Mouse (Mus musculus) stomach, embryonic 14.5 days (tissue): ENCODE measurements around the gene Baz1b. TPM values are rescaled to one million over a fixed set of nuclear protein-coding genes. Genes with fewer than 3 reads are reported as not detected.
A peak's percentile ranks its signal among the peaks of the same experiment; 100 is the strongest.

ENCODE experiments used
- ATAC-seq: fragments of 200-750 bp; cut with Nextera tagmentation; 2 replicates; pipeline ENCODE4 v1.8.0; 2017; ENCODE audit warnings: low read depth, moderate TSS enrichment; ENCODE audit not compliant: insufficient number of reproducible peaks, insufficient read depth, low FRiP score
- H3K27ac ChIP-seq: fragments of 300-500 bp; sonication (generic); 2 replicates; pipeline ENCODE4 v1.5.1; 2014; ENCODE audit warnings: mild to moderate bottlenecking, low read length, moderate library complexity, mixed read lengths
- H3K27me3 ChIP-seq: fragments of 300-500 bp; sonication (generic); 2 replicates; pipeline ENCODE4 v1.6.1; 2014; ENCODE audit warnings: low read length, control low read depth, mixed read lengths; ENCODE audit not compliant: control insufficient read depth, insufficient read depth
- H3K36me3 ChIP-seq: fragments of 300-500 bp; sonication (generic); 2 replicates; pipeline ENCODE4 v1.6.1; 2014; ENCODE audit warnings: mild to moderate bottlenecking, control low read depth, low read length, moderate library complexity, mixed read lengths; ENCODE audit not compliant: control insufficient read depth, insufficient read depth
- H3K4me1 ChIP-seq: fragments of 300-500 bp; sonication (generic); 2 replicates; pipeline ENCODE4 v1.6.1; 2014; ENCODE audit warnings: low read length, control low read depth, mixed read lengths; ENCODE audit not compliant: control insufficient read depth, insufficient read depth
- H3K4me2 ChIP-seq: fragments of 300-500 bp; sonication (generic); replicated peaks from 2 replicates; pipeline ENCODE4 v1.6.1; 2014; ENCODE audit warnings: low read depth, low read length, control low read depth
- H3K4me3 ChIP-seq: fragments of 300-500 bp; sonication (generic); 2 replicates; pipeline ENCODE4 v1.5.1; 2014; ENCODE audit warnings: low read depth, low read length, control low read depth
- H3K9ac ChIP-seq: fragments of 300-500 bp; sonication (generic); replicated peaks from 2 replicates; pipeline ENCODE4 v1.6.1; 2014; ENCODE audit warnings: low read depth, mild to moderate bottlenecking, control low read depth, low read length, moderate library complexity, mixed read lengths
- H3K9me3 ChIP-seq: fragments of 300-500 bp; sonication (generic); 2 replicates; pipeline ENCODE4 v1.6.1; 2016; ENCODE audit warnings: low read depth, low read length, control low read depth; ENCODE audit not compliant: control insufficient read depth
- WGBS: fragments of 180-500 bp; shearing (Covaris S2); extraction: QIAGEN DNeasy Blood & Tissue Kit; methylation state at CpG from one replicate; pipeline ENCODE4 v1.1.7; 2014; 5-methylcytosine and 5-hydroxymethylcytosine counted together
- polyA plus RNA-seq: library from polyadenylated mRNA; unstranded; fragments of >200 nt; fragmentation: Nextera tagmentation; extraction: Ambion mirVana; gene quantifications from 2 replicates; pipeline ENCODE4 v1.2.1, GENCODE M21; 2014

Baz1b gene
- polyA plus RNA-seq, 1 experiment from 2014 or later = 60.7 TPM

- H3K9me3 ChIP-seq = no peaks in the 10 kb centered on the region
- no peak overlapping the region for H3K27ac ChIP-seq
- H3K9ac ChIP-seq = no peak overlapping the region
- no peak overlapping the region for H3K4me2 ChIP-seq
- H3K4me3 ChIP-seq = no peak overlapping the region
- no peak for ATAC-seq
- peaks cover 14% of the 10 kb centered on the region; the same call in 1 of the 2 replicates for H3K27me3 ChIP-seq
- WGBS = 78% methylated on average over 9 of the region's 9 CpGs
- 0 out of 2 replicates have a peak, but pooled peaks cover 8% of the 10 kb centered on the region for H3K4me1 ChIP-seq
- peaks cover 41% of the 10 kb centered on the region for H3K36me3 ChIP-seq
These were observed 60.3 kb downstream of the Baz1b start for GRCm38 (mm10) chr5:135247337-135247736.

- Histone ChIP-seq H3K4me3 (no peak overlapping the region), H3K9ac (no peak overlapping the region), H3K4me1 (peaks cover 11% of the 10 kb centered on the region; the same call in 1 of the 2 replicates), H3K4me2 (no peak overlapping the region), H3K27ac (no peak overlapping the region), H3K9me3 (no peaks in the 10 kb centered on the region), H3K27me3 (peaks cover 14% of the 10 kb centered on the region; the same call in 1 of the 2 replicates), H3K36me3 (peaks cover 25% of the 10 kb centered on the region)
- 86% methylated on average over 16 of the region's 16 CpGs for WGBS
- no peak for ATAC-seq
These were observed 62.1 kb downstream of the Baz1b start for GRCm38 (mm10) chr5:135248956-135249676.

GRCm38 (mm10) chr5:135250186-135251078 is 63.4 kb downstream of the Baz1b start:
- 2% methylated on average over 83 of the region's 92 CpGs for WGBS
- peaks cover 12% of the 10 kb centered on the region; the same call in 1 of the 2 replicates for H3K4me1 ChIP-seq
- H3K9me3 ChIP-seq = no peaks in the 10 kb centered on the region
- H3K9ac ChIP-seq = 0 out of 2 replicates have a peak overlapping the region, but pooled peaks have one; percentile 2
- peak; percentile 54; the same call in 1 of the 2 replicates for ATAC-seq
- H3K4me2 ChIP-seq = peak overlapping the region; percentile 100
- no peak overlapping the region for H3K27ac ChIP-seq
- H3K36me3 ChIP-seq = peaks cover 12% of the 10 kb centered on the region
- peak overlapping the region; percentile 55 for H3K4me3 ChIP-seq
- peaks cover 14% of the 10 kb centered on the region; the same call in 1 of the 2 replicates for H3K27me3 ChIP-seq

- H3K9me3 ChIP-seq = no peaks in the 10 kb centered on the region
- peak; percentile 88 for ATAC-seq
- peaks cover 14% of the 10 kb centered on the region; the same call in 1 of the 2 replicates for H3K27me3 ChIP-seq
- WGBS = under 1% methylated on average over 50 of the region's 51 CpGs
- no peak within 1 kb of the TSS for H3K27ac ChIP-seq
- peaks cover 12% of the 10 kb centered on the region; the same call in 1 of the 2 replicates for H3K4me1 ChIP-seq
- peak within 1 kb of the TSS; percentile 55 for H3K4me3 ChIP-seq
- H3K9ac ChIP-seq = 0 out of 2 replicates have a peak within 1 kb of the TSS, but pooled peaks have one; percentile 2
- H3K4me2 ChIP-seq = peak within 1 kb of the TSS; percentile 100
- peaks cover 5% of the 10 kb centered on the region; the same call in 1 of the 2 replicates for H3K36me3 ChIP-seq
These were observed 64.0 kb downstream of the Baz1b start, which contains the start of gene Fzd9 for GRCm38 (mm10) chr5:135251079-135251454. Fzd9 (minus strand) TSS chr5:135251230.

GRCm38 (mm10) chr5:135253741-135254401 is 66.8 kb downstream of the Baz1b start:
- Histone ChIP-seq H3K4me3 (no peak overlapping the region), H3K27ac (no peak overlapping the region), H3K9me3 (0 out of 2 replicates have a peak, but pooled peaks cover 6% of the 10 kb centered on the region), H3K4me2 (no peak overlapping the region), H3K36me3 (no peaks in the 10 kb centered on the region), H3K4me1 (peaks cover 18% of the 10 kb centered on the region; the same call in 1 of the 2 replicates), H3K27me3 (peaks cover 14% of the 10 kb centered on the region; the same call in 1 of the 2 replicates), H3K9ac (no peak overlapping the region)
- no peak for ATAC-seq
- 15% methylated on average over 12 of the region's 12 CpGs for WGBS

- Histone ChIP-seq H3K27me3 (no peaks in the 10 kb centered on the region), H3K4me2 (no peak overlapping the region), H3K36me3 (no peaks in the 10 kb centered on the region), H3K4me3 (no peak overlapping the region), H3K27ac (no peak overlapping the region), H3K4me1 (peaks cover 12% of the 10 kb centered on the region; the same call in 1 of the 2 replicates), H3K9me3 (0 out of 2 replicates have a peak, but pooled peaks cover 6% of the 10 kb centered on the region), H3K9ac (no peak overlapping the region)
- no peak for ATAC-seq
- 84% methylated on average over 3 of the region's 3 CpGs for WGBS
These were observed 69.1 kb downstream of the Baz1b start for GRCm38 (mm10) chr5:135256166-135256565.

GRCm38 (mm10) chr5:135257559-135257958 is 70.5 kb downstream of the Baz1b start:
- H3K36me3 ChIP-seq = no peaks in the 10 kb centered on the region
- no peak overlapping the region for H3K4me3 ChIP-seq
- H3K9ac ChIP-seq = no peak overlapping the region
- no peak for ATAC-seq
- H3K4me2 ChIP-seq = no peak overlapping the region
- 0 out of 2 replicates have a peak, but pooled peaks cover 6% of the 10 kb centered on the region for H3K9me3 ChIP-seq
- H3K27ac ChIP-seq = no peak overlapping the region
- WGBS = 82% methylated on average over 12 of the region's 12 CpGs
- peaks cover 10% of the 10 kb centered on the region; the same call in 1 of the 2 replicates for H3K4me1 ChIP-seq
- H3K27me3 ChIP-seq = no peaks in the 10 kb centered on the region
